Mouse (Mus musculus): Measurements from ENCODE around the gene Kcnk5. TPM values are rescaled to one million over a fixed set of nuclear protein-coding genes. Genes with fewer than 3 reads are reported as not detected.

The Kcnk5 gene
- total and polyA plus RNA-seq, 2 experiments from 2014 or later: 0.70 to 0.99 TPM

DNA sequence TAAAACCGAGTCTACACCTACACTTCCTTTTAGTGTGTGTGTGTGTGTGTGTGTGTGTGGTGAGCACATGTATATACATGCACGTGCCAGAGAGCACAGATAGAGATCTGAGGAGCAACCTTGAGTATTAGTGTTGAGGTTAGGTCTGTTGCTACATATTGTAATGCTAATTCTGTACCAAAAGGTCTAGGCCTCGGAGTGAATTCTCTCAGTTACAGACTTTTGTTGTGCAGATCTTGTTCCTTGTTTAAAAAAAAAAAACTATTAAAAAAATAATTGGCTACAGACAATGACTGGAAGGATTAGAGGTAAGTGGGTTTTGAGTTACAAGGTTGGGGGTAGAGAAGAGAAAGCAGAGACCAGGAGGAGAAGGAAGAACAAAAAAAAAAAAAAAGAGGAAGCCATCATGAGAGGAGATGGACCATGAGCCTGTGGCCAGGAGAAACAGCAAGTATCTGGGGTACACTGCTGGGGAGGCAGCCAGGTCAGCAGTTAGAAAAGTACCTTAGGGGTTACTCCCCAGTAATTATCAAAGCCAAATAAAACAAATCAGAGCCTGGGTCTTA lies 35.8 kb upstream of the Kcnk5 start:
- TF ChIP-seq CTCF (IDR thresholded peaks at IDR 0.05): no peak
- no peaks in the 10 kb centered on the region for H3K27me3 ChIP-seq (ENCODE audit: insufficient read depth, low read length)
- H3K4me3 ChIP-seq (ENCODE audit: low read depth, low read length): no peak overlapping the region
- DNase-seq (ENCODE audit: low spot score) (no peak), ATAC-seq (ENCODE audit: low FRiP score) (no peak)
- no peak overlapping the region for H3K27ac ChIP-seq (ENCODE audit: low read depth, low read length)
- no peak overlapping the region for H3K9ac ChIP-seq (replicated peaks; ENCODE audit: low read length, poor library complexity, severe bottlenecking)
- H3K4me1 ChIP-seq (ENCODE audit: insufficient read depth, low read length): no peaks in the 10 kb centered on the region
- H3K36me3 ChIP-seq (ENCODE audit: insufficient read depth, low read length): no peaks in the 10 kb centered on the region
- WGBS: 26% methylated on average over 3 of the region's 3 CpGs
- H3K4me2 ChIP-seq (ENCODE audit: low read depth, low read length, poor library complexity, severe bottlenecking): no peak overlapping the region
- H3K9me3 ChIP-seq (ENCODE audit: low read length): no peaks in the 10 kb centered on the region

DNA sequence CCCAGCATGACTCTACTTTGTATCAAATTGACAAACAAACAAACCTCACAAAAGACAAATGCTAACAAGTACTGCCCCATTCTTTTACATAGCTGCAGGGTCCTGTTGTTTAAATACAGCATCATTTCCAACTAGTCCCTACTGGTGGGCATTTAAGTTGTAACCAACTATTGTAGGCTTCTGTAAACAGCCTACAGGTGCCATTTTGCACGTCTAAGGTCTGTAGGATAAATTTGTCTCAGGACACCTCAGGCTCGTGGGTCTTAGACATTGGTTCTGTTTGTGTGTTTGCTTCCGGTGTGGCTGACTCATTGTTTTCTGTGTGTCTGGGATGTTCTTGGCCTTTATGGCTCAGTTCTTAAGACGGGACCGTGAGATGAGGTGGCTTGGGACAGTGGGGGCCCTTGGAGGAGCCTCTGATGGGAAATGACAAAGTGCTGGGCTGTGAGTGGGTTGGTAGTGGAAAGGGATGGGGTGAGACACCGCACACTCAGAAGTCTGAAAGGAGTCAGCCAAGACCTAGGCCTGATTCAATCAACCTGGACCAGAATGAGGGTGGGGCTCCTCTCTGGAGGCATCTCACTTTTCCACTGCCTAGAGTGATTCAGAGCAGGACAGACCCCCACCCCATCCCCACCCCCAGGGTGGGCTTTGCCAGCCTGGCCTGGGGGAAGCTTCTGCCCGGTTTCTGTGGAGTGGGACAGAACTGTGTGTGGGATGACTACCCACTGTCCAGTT lies 35.1 kb upstream of the Kcnk5 start:
- Histone ChIP-seq H3K9me3 (ENCODE audit: low read length) (no peaks in the 10 kb centered on the region), H3K4me3 (ENCODE audit: low read depth, low read length) (no peak overlapping the region), H3K27ac (ENCODE audit: low read depth, low read length) (no peak overlapping the region), H3K36me3 (ENCODE audit: insufficient read depth, low read length) (no peaks in the 10 kb centered on the region), H3K4me2 (ENCODE audit: low read depth, low read length, poor library complexity, severe bottlenecking) (no peak overlapping the region), H3K9ac (replicated peaks; ENCODE audit: low read length, poor library complexity, severe bottlenecking) (no peak overlapping the region), H3K27me3 (ENCODE audit: insufficient read depth, low read length) (no peaks in the 10 kb centered on the region), H3K4me1 (ENCODE audit: insufficient read depth, low read length) (no peaks in the 10 kb centered on the region)
- no peak for ATAC-seq (ENCODE audit: low FRiP score)
- no peak for DNase-seq (ENCODE audit: low spot score)
- no peak for TF ChIP-seq CTCF (IDR thresholded peaks at IDR 0.05)
- WGBS: 87% methylated on average over 7 of the region's 7 CpGs

DNA sequence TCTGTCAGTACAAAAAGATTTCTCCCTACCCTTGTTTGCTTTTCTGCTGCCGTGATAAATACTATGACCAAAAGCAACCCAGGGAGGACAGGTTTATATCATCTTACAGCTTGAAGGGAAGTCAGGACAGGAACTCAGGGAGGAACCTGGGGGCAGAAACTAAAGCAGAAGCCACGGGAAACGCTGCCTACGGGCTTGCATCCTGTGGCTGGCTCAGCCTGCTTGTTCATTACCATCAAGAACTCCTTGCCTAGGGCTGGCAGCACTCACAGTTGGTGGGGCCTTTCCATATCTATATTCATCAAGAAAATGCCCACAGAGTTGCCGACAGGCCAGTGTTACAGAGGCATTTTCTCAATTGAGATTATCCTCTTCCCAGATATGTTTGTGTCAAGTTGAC lies 34.2 kb upstream of the Kcnk5 start:
- H3K27me3 ChIP-seq (ENCODE audit: insufficient read depth, low read length): no peaks in the 10 kb centered on the region
- WGBS: 61% methylated on average over 5 of the region's 5 CpGs
- H3K9me3 ChIP-seq (ENCODE audit: low read length): no peaks in the 10 kb centered on the region
- no peak overlapping the region for H3K9ac ChIP-seq (replicated peaks; ENCODE audit: low read length, poor library complexity, severe bottlenecking)
- H3K4me3 ChIP-seq (ENCODE audit: low read depth, low read length): no peak overlapping the region
- ATAC-seq (ENCODE audit: low FRiP score) (no peak), DNase-seq (ENCODE audit: low spot score) (no peak)
- H3K36me3 ChIP-seq (ENCODE audit: insufficient read depth, low read length): no peaks in the 10 kb centered on the region
- no peak overlapping the region for H3K4me2 ChIP-seq (ENCODE audit: low read depth, low read length, poor library complexity, severe bottlenecking)
- H3K4me1 ChIP-seq (ENCODE audit: insufficient read depth, low read length): no peaks in the 10 kb centered on the region
- no peak overlapping the region for H3K27ac ChIP-seq (ENCODE audit: low read depth, low read length)
- TF ChIP-seq CTCF (IDR thresholded peaks at IDR 0.05): no peak

DNA sequence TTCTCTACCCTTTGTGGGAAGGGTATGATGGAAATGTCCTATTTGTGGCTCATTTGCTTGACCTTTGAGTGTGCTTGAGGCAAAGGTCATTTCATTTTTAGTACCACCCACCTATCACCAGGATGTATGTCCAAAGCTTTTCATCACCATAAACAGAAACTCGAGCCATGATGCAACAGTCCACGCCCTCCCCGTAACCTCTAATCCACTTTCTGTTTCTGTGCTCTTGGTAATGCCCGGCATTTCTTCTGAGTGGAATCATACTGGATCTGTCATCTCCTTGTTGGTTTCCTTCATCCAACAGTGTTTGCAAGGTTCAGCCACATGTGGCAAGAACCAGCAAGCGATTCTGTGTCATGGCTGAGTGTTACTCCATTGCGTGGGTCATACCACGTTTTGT lies 32.5 kb upstream of the Kcnk5 start:
- TF ChIP-seq CTCF (IDR thresholded peaks at IDR 0.05): no peak
- Histone ChIP-seq H3K27ac (ENCODE audit: low read depth, low read length) (no peak overlapping the region), H3K27me3 (ENCODE audit: insufficient read depth, low read length) (no peaks in the 10 kb centered on the region), H3K9ac (replicated peaks; ENCODE audit: low read length, poor library complexity, severe bottlenecking) (no peak overlapping the region), H3K36me3 (ENCODE audit: insufficient read depth, low read length) (no peaks in the 10 kb centered on the region), H3K4me2 (ENCODE audit: low read depth, low read length, poor library complexity, severe bottlenecking) (no peak overlapping the region), H3K4me3 (ENCODE audit: low read depth, low read length) (no peak overlapping the region), H3K4me1 (ENCODE audit: insufficient read depth, low read length) (no peaks in the 10 kb centered on the region), H3K9me3 (ENCODE audit: low read length) (no peaks in the 10 kb centered on the region)
- ATAC-seq (ENCODE audit: low FRiP score): no peak
- WGBS: 92% methylated on average over 7 of the region's 7 CpGs
- DNase-seq (ENCODE audit: low spot score): no peak

DNA sequence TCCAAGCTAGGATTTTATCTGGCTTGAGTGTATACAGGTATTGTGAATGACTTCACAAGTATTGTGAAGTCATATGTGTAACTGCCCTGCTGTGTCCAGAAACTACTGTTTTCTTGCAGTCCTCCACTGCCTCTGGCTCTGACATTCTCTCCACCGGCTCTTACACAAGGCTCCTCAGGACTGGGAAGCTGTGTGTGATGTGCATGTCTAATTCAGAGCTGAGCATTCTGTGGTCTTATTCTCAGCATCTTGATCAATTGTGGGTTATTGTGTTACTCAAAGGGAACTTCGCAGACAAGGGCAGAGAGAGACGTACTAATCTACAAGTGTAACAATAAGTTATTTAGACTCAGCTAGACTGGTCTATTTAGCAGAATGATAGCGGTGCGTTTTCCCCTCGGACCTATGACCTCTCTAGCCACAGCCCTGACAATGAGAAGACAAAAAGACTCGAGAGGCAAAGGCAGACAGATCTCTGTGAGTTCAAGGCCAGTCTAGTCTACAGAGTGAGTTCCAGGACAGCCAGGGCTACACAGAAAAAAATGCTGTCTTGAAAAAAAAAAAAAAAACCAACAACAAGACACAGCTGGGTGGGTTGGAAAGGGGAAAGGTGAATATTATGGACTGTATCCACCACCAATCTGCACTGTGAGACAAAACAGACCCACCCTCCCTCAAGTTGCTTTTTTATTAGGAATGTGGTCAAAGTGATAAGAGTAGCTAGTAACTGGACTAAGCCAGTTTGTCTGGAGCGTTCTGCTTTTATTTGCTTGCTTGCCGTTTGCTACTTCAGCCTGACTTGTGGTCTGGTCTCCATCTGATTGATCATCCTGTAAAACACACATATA lies 30.4 kb upstream of the Kcnk5 start:
- TF ChIP-seq CTCF (IDR thresholded peaks at IDR 0.05): no peak
- no peak overlapping the region for H3K4me3 ChIP-seq (ENCODE audit: low read depth, low read length)
- no peak overlapping the region for H3K4me2 ChIP-seq (ENCODE audit: low read depth, low read length, poor library complexity, severe bottlenecking)
- no peak for DNase-seq (ENCODE audit: low spot score)
- WGBS: 32% methylated on average over 9 of the region's 9 CpGs
- ATAC-seq (ENCODE audit: low FRiP score): no peak
- no peaks in the 10 kb centered on the region for H3K9me3 ChIP-seq (ENCODE audit: low read length)
- H3K36me3 ChIP-seq (ENCODE audit: insufficient read depth, low read length): no peaks in the 10 kb centered on the region
- no peak overlapping the region for H3K9ac ChIP-seq (replicated peaks; ENCODE audit: low read length, poor library complexity, severe bottlenecking)
- no peaks in the 10 kb centered on the region for H3K4me1 ChIP-seq (ENCODE audit: insufficient read depth, low read length)
- no peak overlapping the region for H3K27ac ChIP-seq (ENCODE audit: low read depth, low read length)
- no peaks in the 10 kb centered on the region for H3K27me3 ChIP-seq (ENCODE audit: insufficient read depth, low read length)

DNA sequence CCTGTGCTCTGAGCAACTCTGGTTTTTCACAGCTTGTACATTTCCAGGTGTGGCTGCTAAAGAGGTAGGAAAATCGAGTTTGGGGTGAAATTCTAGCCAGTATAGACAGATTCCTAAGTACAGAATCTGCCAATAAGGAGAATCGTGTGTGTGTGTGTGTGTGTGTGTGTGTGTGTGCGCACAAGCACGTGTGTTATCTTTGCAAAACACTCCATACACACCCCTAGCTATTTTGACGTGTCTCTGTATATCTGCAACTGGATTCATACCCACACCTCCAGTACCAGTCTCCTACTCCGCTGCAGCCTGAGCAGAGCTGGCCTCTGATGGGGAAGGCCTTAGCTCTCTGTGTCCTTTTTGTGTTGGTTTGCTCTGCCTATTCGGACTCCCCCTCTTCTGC lies 28.3 kb upstream of the Kcnk5 start:
- H3K36me3 ChIP-seq (ENCODE audit: insufficient read depth, low read length): no peaks in the 10 kb centered on the region
- no peak overlapping the region for H3K4me2 ChIP-seq (ENCODE audit: low read depth, low read length, poor library complexity, severe bottlenecking)
- ATAC-seq (ENCODE audit: low FRiP score): no peak
- H3K9me3 ChIP-seq (ENCODE audit: low read length): no peaks in the 10 kb centered on the region
- H3K27ac ChIP-seq (ENCODE audit: low read depth, low read length): no peak overlapping the region
- no peak overlapping the region for H3K9ac ChIP-seq (replicated peaks; ENCODE audit: low read length, poor library complexity, severe bottlenecking)
- 84% methylated on average over 7 of the region's 7 CpGs for WGBS
- TF ChIP-seq CTCF (IDR thresholded peaks at IDR 0.05): no peak
- no peaks in the 10 kb centered on the region for H3K27me3 ChIP-seq (ENCODE audit: insufficient read depth, low read length)
- no peaks in the 10 kb centered on the region for H3K4me1 ChIP-seq (ENCODE audit: insufficient read depth, low read length)
- no peak overlapping the region for H3K4me3 ChIP-seq (ENCODE audit: low read depth, low read length)
- no peak for DNase-seq (ENCODE audit: low spot score)
